Mouse (Mus musculus): ENCODE data around the gene Arhgap18. TPM values are rescaled to one million over a fixed set of nuclear protein-coding genes. Genes with fewer than 3 reads are reported as not detected.

Arhgap18 gene
- total RNA-seq (2021) = 10 to 100 TPM in 1 of 2 experiments, 1 to 10 TPM in 1; 8.6 to 10.6 TPM

DNA sequence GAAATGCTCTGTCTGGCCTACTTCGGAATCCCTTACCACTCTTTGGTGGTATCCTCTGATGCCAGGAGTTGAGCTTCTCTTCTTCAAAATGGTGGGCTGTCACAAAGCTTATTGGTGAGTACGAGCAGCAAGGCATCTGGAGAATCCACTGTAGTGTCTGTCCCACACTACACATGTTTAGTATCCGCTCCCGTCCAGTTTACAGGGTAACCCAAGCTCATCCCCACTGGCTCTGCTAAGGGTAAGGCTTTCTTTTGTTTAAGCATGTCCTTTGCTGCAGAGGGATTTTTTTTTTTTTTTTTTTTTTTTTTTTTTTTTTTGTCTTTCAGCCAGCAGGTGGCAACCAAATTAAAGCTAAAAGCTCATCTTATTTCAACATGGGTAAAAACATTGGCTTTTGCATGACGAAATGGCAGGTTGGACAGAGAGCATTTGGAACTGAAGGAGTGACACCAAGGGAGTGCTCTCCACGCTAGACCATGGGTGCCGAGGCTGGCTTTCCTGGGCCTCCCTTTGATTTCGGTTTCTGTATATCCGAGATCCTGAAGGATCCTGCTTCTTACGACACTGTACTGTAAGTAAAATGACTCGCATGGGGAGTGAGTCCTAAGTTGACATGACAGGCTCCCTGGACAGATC lies at the start of gene Arhgap18:
TSS of gene Arhgap18 (plus strand) at position 493 of the 639 bp plus-strand sequence.
- DNase-seq (ENCODE audit: low spot score in 2 of 2) = no peak
- intact Hi-C loops (cut with DNase I) = loop anchor here (2.0 to 5.0 kb wide), 2 partner anchors 138 to 381 kb away; no protein-coding TSS in a partner anchor

DNA sequence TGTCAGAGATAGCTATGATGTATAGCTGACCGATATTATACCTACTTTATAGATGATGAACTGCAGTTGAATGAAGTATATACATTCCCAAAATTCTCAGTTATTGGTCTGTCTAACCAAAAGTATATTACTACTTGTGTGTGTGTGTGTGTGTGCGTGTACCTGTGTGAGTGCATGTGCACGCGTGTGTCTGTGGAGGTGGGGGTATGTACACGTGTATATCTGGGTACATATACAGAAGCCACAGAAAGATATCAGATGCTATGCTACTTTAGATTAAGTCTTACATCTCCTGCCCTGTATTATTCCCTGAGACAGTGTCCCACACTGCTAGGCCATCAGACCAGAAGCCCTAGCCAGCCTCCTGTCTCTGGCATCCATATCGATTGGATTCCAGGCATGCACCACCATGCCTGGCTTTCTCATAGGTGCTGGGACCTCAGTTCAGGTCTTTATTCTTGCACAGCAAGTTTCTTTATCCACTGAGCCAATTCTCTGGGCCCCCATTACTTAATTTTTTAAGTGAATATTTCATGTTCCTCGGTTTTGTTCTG lies 42.7 kb upstream of the Arhgap18 start:
- intact Hi-C loops (cut with DNase I) = loop anchor here (2.0 to 5.0 kb wide), 4 partner anchors 162 to 338 kb away; no protein-coding TSS in a partner anchor
- DNase-seq (ENCODE audit: low spot score in 2 of 2) = no peak

DNA sequence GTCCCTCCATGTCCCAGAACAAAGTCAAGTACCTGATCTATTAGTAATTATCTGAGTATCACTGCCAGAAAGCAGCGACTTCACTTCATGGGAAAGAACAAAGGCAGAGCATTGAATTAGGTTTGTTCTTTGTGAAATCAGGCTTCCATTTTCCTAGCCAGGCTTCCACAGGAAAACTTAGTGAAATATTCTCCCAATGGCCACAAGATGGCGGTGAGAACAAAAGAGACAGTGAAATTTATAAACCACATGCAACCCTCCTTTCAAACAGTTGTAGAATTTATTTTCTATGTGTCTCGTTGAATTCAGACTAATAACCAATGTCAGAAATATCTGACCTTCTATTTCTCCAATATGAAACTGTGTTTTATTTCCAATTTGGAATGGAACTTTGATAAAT lies 42.2 kb upstream of the Arhgap18 start:
- DNase-seq (ENCODE audit: low spot score in 2 of 2) = peak; percentile 59 to 70
- intact Hi-C loops (cut with DNase I) = loop anchor here (2.0 to 5.0 kb wide), 4 partner anchors 161 to 339 kb away; no protein-coding TSS in a partner anchor

DNA sequence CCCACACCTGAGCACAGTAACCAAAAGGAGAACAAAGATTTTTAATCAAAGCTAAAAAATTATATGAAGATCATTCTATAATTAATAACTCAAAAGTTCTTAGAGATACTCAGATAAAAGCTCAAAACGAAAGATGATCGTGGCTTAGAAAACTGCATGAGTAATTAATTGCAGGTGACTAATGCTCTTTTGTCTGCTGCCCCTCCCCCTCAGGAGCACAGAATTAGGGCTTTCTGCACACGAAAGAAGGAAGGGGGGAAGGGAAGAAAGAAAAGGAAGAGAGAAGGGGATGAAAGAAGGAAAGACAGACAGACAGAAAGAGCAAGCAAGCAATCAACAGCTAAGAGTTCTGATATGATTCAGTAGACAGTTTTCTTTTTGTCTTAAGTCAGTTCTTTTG lies 39.2 kb upstream of the Arhgap18 start:
- intact Hi-C loops (cut with DNase I) = loop anchor here (5.0 kb wide), 3 partner anchors 158 to 342 kb away; no protein-coding TSS in a partner anchor
- no peak for DNase-seq (ENCODE audit: low spot score in 2 of 2)

DNA sequence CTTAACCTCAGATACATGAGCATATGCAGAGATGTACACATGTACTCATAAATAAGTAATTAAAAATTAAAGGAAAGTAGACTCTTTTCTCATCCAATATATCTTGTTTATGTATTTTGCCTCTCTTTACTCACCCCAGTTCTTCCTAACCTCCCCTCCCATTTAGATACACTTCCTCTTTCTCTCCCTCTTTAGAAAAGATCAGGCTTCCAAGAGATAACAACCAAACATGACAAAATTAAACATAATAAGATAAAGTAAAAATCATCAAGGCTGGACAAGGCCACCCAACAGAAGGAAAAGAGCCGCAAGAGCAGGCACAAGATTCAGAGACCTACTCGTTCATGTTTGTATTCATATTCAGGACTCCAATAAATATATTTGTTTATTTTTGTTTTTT lies 28.5 kb upstream of the Arhgap18 start:
- no peak for DNase-seq (ENCODE audit: low spot score in 2 of 2)
- intact Hi-C loops (cut with DNase I) = no loop called here

DNA sequence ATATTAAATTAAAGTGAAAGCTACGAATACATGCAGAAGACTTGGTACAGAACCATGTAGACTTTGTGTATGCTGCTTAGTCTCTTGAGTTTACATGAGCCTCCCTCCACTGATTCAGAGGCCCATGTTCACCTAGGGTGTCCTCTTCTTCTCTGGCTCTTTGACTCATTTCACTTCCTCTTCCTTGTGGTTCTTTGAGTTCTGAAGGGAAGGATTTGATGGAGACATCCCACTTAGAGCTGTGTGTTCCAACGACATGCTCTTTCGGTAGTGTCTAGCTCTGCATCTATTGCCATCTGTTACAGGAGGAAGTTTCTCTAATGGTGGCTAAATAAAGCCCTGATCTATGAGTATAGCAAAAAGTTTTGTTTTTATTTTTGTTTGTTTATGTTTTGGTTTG lies 28.0 kb upstream of the Arhgap18 start:
- DNase-seq (ENCODE audit: low spot score in 2 of 2) = no peak
- intact Hi-C loops (cut with DNase I) = no loop called here

DNA sequence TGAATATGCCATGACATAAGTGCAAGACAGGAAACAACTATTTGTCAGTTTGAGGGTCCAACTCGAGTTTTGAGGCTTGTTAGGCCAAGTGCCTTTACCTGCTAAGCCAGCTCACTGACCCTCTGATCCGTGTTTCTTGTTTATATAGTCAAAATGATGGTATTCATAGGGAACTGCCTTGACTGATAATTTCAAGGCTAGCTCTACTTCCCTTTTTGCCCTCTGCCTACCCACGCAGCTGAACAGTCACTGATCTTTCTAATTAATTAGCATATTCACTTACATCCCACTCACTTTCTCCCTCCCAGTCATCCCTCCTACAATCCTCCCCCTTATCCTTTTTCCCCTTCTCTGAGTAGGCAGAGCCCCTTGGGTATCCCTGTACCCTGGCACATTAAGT lies 2.4 kb upstream of the Arhgap18 start:
- DNase-seq (ENCODE audit: low spot score in 2 of 2) = no peak
- intact Hi-C loops (cut with DNase I) = loop anchor here (5.0 kb wide), 1 partner anchor 379 kb away; no protein-coding TSS in a partner anchor

DNA sequence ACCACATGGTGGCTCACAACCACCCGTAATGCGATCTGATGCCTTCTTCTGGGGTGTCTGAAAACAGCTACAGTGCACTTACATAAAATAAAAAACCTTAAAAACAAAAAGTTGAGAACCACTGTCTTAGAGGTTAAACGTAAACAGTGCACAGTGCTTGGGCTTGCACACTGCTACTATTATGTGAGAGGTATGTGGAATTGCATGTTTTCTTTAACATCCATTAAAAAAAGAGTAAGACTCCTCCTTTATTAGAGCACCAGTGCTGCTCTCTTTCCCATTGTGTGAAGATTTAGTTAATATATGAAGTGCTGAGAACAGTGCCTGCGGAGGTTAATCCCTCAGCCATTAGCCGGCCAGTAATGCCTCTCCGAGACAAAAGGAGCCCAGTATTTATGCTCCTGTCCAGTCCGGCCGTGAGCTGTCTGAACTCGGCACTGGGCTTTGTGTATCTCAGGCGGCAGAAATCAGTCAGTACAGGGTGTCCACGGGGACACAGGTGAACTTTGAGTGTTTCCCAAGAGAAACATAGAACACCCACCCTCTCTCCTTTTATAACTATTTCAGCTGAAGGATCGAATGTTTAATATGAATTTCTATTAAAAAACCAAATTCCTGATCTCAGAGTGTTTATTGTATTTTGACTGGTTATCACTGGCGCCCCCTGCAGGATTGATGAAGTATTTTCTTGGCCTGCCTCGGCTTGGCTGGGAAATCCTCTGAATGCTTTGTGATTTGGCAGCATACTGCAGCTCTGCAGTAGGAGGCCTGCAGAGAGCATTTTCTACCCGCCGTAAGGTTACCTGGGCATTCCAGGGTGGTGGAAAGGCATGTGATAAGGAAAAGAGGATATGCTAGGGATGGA lies 925 bp upstream of the Arhgap18 start:
- intact Hi-C loops (cut with DNase I) = loop anchor here (2.0 to 5.0 kb wide), 2 partner anchors 139 to 380 kb away; no protein-coding TSS in a partner anchor
- DNase-seq (ENCODE audit: low spot score in 2 of 2) = peak; percentile 76 to 78

DNA sequence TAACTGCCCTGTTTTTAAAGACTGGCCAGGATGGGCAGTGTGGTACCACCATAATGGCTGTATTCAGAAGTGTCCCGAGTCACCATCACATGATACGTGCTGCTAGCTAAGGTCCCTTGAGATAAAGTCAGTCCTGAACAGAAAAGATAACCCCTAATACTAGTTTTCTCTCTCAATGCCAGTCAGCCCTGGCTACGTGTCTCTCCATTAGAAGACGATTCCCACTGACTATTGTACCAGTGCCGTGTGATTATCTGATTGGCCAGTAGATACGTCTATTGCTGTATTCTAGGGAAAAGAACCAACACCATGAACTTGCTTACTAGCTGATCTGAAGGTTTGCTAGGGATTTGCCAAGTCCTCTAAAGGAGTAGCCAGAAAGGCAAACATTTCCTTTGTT lies 785 bp downstream of the Arhgap18 start:
- intact Hi-C loops (cut with DNase I) = loop anchor here (5.0 kb wide), 1 partner anchor 382 kb away; no protein-coding TSS in a partner anchor

DNA sequence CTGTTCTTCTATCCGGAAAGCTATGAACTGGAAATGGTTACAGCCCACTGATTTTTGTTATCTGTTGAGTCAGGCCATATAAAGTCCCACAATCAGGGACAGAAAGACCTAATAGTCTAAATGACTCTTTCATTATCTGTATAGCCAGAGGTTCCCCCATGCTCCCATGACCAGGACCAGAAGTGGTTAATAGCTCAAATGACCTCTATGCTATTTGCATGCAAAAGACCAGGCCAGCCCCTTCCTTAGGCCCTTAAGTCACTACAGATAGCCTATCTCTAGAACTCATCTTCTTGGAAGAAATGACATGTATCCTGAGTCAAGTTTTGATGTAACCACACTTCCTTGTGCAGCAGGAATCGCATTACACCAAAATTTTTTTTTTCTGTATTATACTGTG lies 4.0 kb downstream of the Arhgap18 start:
- DNase-seq (ENCODE audit: low spot score in 2 of 2) = no peak
- intact Hi-C loops (cut with DNase I) = no loop called here

More for the DNA sequence above, 785 bp downstream of the Arhgap18 start:
- DNase-seq (ENCODE audit: low spot score in 2 of 2) = no peak

DNA sequence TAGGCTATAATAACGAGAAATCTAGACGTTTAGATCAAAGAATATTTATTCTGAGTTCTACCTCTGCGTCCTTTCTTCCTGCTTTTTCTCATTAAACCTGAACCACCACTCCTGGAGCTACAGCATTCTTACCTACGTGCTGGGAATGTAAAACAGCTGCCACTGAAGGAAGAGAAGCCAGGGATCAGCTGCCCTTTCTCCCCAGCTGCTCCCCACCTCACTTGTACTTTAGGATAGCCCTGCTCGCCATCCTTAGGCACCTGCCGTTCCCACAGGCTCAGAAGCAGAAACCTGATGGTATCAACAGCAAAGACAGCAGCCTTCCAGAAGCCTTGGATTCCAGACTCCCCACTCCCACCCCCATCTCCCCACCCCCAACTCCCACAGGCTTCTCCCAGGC lies 6.2 kb downstream of the Arhgap18 start:
- intact Hi-C loops (cut with DNase I) = no loop called here
- DNase-seq (ENCODE audit: low spot score in 2 of 2) = no peak

DNA sequence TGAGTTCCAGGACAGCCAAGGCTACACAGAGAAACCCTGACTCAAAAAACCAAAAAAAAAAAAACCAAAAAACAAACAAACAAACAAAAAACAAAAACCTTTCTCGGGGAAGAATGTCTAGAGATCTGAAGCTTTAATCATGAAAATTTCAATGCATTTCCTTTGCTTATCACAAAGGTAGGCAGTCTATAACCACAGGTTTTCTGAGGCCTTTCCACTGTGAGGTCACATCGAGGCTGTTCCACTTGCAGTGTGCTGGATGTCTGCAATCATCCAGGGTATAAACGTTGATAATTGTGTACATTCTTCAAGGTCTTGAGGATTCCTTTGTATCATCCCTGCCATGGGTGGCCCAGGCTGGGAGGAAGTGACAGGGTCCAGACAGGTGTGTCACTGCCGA lies 7.9 kb downstream of the Arhgap18 start:
- intact Hi-C loops (cut with DNase I) = no loop called here
- DNase-seq (ENCODE audit: low spot score in 2 of 2) = no peak

DNA sequence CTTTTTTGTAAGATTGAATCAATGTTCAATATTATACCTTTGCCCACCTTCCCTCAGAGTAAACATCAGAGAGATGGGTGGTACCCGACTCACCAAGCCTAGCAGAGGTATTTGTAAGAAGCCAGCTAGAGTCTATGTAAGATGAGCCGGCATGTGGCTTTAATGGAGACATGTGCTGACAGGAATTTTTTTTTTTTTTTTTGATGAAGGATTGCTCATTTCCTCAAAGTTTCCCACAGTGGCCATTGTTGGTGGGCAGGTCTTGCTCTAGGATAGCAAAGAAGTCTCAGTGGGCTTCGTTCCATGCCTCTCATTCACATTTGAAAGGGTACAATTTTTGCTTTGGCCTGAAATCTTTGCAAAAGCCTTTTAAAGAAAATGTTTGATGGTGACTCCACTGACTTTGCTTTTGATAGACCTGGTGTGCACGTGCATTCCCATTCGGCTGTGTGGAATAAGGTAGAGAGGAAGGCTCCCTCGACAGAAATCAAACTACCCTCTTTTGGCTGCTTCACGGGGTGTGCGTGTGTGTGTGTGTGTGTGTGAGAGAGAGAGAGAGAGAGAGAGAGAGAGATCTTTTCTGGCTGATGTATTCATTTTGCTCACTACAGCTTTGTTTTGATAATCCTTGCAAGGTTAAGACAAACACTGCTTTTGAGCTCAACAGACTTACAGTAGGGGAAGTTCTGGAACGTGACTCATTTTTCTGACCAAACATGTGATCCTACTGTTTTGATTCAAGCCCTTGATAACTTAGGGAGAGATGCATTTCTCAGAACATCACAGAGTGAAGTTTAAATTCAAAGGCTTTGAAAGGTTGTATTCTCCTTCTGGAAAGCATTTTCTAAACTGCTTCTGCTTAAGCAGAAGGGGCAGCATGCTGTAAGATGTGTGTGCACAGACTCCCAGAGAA lies 9.0 kb downstream of the Arhgap18 start:
- DNase-seq (ENCODE audit: low spot score in 2 of 2) = no peak
- intact Hi-C loops (cut with DNase I) = no loop called here

DNA sequence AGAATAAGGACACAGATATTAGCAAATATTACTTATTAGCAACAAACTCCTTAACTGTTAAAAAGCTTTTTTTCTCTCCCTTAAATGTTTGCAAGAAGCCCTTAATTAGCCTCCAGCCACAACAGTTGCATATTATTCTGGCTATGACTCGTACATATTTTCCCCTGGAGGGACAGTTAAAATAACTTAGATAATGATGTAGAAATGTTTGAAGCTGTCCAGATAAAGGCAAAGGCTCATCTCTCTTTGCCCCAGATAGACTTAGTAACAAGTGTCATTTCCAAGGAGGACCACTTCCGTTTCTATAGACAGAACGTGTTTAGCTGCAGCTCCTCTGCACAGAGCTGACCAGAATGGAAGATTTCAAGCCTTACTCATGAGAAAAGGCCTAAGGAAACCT lies 14.0 kb downstream of the Arhgap18 start:
- intact Hi-C loops (cut with DNase I) = no loop called here
- DNase-seq (ENCODE audit: low spot score in 2 of 2) = no peak

DNA sequence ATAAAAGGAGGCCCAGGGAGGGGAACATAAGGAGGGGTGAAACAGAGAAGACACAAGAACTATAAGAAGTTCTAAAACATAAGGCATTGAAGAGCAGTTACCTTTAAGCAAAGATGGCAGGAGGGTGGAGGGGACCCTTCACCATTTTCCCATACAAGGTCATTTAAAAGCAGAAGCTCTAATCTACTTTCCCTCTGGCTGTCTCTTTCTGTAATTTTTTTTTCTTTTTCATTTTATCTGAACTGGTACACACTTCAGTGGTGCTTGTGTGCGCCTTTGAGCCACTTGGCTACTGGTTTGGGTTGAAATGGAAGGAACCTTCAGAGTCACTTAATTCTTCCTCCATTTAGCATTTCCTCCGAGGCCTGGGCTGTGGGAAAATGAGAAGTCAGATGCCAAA lies 15.7 kb downstream of the Arhgap18 start:
- DNase-seq (ENCODE audit: low spot score in 2 of 2) = no peak
- intact Hi-C loops (cut with DNase I) = no loop called here

DNA sequence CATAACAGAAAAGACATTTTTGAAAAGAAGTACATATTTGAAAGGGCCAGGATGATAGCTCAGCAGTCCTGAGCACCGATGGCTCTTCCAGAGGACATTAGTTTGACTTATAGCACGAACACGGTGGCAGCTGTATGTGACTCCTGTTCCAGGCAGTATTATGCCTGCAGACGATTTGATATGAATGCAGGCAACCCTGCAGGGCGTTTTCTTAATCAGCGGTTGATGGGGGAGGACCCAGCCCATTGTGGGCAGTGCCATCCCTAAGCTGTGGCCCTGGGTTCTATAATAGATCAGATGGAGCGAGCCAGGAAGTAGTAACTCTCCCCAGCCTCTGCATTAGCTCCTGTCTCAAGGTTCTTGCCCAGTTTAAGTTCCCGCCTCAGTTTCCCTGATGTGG lies 16.8 kb downstream of the Arhgap18 start:
- intact Hi-C loops (cut with DNase I) = no loop called here
- DNase-seq (ENCODE audit: low spot score in 2 of 2) = no peak

DNA sequence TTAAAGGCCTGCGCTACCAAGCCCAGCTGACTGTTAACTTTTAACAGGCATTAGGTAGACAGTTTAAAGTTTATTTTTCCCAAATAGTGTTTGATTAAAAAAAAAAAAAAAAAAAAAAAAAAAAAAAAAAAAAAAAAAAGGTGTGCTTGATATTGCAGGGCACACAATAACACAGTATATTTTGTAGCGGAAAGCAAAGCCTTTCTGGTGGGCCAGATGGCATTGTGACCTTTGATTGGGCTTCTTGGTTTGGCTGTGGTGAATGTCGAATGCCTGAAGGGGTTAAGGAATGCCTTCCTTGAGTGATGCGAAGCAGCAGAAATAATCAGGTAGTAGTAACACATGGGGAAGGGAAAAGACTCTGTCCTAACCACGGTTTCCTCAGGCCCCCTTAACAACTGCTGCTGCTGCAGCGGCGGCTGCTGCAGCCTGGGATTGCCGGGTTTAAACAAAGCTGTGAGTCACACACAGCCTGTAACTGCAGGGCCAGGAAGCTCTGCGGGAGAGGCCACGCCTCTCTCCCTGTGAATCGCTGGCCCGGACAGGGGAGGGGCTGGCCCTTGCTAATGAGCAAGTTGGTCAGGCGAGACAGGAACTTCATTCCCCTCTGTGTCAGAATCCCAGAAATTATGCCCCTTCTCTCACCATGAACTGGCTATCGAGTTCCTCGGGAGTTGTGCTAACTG lies 18.9 kb downstream of the Arhgap18 start:
- peak; percentile 53 to 69 for DNase-seq (ENCODE audit: low spot score in 2 of 2)
- intact Hi-C loops (cut with DNase I) = no loop called here

DNA sequence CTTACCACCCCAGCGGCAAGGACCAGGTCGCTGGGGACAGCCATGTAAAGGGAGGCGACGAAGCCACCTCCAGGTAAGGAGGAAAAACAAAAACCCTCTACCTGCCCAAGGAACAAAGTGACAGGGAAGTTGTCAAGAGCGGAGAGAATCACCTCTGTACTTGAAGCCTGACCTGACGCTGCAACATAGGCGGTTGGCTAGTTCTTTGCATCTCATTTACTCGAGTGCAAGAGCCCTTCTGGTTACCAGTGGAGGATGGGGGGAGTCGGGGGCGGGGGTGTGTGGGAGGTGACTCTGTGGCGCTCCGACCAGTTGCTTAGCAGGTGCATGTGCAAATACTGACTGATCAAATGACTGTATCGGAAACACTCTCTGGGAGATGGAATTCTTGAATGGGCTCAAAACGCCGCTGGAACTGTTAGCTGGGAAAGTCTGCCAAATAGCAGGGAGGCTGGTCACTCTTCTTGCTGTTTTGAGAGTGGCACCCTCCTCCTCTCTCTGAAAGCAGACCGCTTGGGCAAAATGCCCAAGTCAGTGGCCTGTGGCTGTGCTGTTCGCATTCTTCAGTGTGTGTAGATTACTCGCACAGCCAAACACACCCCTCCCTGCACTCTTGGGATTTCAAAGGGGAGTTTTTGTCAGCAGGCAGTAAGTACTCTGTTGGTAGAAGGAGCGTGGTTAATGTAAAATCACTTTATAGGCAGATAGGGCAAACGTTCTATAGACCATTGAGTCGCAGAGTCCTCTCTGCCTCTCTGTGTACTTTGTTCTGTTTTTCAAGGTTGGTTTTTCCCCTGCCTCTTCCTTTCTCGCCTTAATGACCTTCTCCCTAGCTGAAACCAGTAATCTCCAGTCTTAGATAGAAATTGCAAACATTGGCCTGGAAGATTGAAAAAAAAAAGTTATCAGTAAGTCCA lies 19.7 kb downstream of the Arhgap18 start:
- intact Hi-C loops (cut with DNase I) = no loop called here
- peak; percentile 45 to 63 for DNase-seq (ENCODE audit: low spot score in 2 of 2)
